Mouse (Mus musculus): ENCODE data around the gene Auts2. TPM values are rescaled to one million over a fixed set of nuclear protein-coding genes. Genes with fewer than 3 reads are reported as not detected.

Auts2 gene
- total and polyA plus RNA-seq, 3 experiments, result not detected

DNA sequence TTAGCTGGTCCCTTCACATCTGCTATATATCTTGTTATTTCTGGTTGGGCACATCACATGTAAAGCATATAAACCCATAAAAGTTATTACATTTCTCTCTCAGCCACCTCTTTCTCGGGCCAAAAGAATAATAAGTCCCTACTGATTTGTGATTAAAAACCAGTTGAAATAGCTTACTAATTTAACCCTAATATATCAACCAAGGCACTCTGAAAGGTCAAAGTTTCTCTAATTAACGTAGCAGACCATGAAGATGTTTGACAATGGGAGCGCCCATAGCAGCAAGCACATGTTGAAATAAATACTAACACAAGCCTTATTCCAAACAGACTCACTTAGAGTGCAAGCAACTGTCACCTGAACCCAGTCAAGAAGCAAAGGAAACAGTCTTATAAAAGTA lies 61.7 kb downstream of the Auts2 start:
- Histone ChIP-seq H3K79me2 (replicated peaks; ENCODE audit: control insufficient read depth, extremely low read depth, insufficient read depth, poor library complexity, severe bottlenecking) (no peaks in the 10 kb centered on the region), H3K27ac (ENCODE audit: insufficient read depth, low read depth) (no peak overlapping the region), H3K4me1 (ENCODE audit: control insufficient read depth in 1 of 2, insufficient read depth in 2 of 2) (no peaks in the 10 kb centered on the region), H3K36me3 (replicated peaks in 1 of 2; ENCODE audit: control insufficient read depth in 1 of 2, insufficient read depth in 1 of 2, low read length in 1 of 2) (no peaks in the 10 kb centered on the region), H3K9me3 (replicated peaks; ENCODE audit: low read length) (peaks cover 61% of the 10 kb centered on the region), H3K4me3 (replicated peaks in 1 of 3; ENCODE audit: low read depth in 2 of 3, low read length in 2 of 3, poor library complexity in 1 of 3) (no peak overlapping the region), H3K27me3 (replicated peaks) (no peaks in the 10 kb centered on the region), H3K4me2 (ENCODE audit: insufficient read depth, low read depth, poor library complexity, severe bottlenecking) (no peak overlapping the region), H3K9ac (ENCODE audit: insufficient read depth, low read depth) (no peak overlapping the region)
- TF ChIP-seq E2F4 (IDR thresholded peaks at IDR 0.05; ENCODE audit: insufficient replicate concordance, low read depth, low read length), result no peak
- no peak for TF ChIP-seq CHD1 (IDR thresholded peaks at IDR 0.05; ENCODE audit: low read depth, low read length)
- TF ChIP-seq IRF4 (IDR thresholded peaks at IDR 0.05; ENCODE audit: low read depth, low read length), result no peak
- TF ChIP-seq ETS1 (conservative IDR thresholded peaks at IDR 0.05; ENCODE audit: low read depth, low read length), result no peak
- no peak for TF ChIP-seq RAD21 (IDR thresholded peaks at IDR 0.05; ENCODE audit: low read depth, low read length)
- dilution Hi-C loops (cut with MboI; ENCODE audit: extremely low pct_ligation_motif_present, extremely low pct_unique_long_range_greater_than_20kb, low sequenced_read_pairs) (no loop called here), in situ Hi-C loops (cut with MboI; ENCODE audit: low pct_ligation_motif_present, low pct_unique_long_range_greater_than_20kb, low sequenced_read_pairs) (no loop called here)
- no peak for DNase-seq (ENCODE audit: extremely low read depth)

DNA sequence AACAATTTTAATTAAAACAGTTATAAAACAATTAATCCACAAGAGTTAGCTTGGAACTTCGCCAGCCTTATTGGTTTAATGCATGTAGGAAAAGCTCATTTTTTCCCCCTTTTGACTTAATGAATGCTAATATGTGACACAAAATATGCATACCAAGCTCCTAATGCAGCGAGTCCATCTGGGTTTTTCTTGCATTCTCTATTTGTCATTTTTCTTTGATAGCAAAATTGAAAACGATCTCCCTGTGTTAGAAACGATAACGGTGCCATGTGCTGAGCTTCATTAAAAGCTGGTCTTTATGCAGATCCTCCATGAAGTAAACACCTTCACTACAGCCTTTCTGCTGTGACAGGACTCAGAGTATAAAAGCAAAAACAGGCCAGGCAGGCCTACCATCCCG lies 62.7 kb downstream of the Auts2 start:
- Histone ChIP-seq H3K79me2 (replicated peaks; ENCODE audit: control insufficient read depth, extremely low read depth, insufficient read depth, poor library complexity, severe bottlenecking) (no peaks in the 10 kb centered on the region), H3K36me3 (replicated peaks in 1 of 2; ENCODE audit: control insufficient read depth in 1 of 2, insufficient read depth in 1 of 2, low read length in 1 of 2) (no peaks in the 10 kb centered on the region), H3K4me2 (ENCODE audit: insufficient read depth, low read depth, poor library complexity, severe bottlenecking) (no peak overlapping the region), H3K4me3 (replicated peaks in 1 of 3; ENCODE audit: low read depth in 2 of 3, low read length in 2 of 3, poor library complexity in 1 of 3) (no peak overlapping the region), H3K4me1 (ENCODE audit: control insufficient read depth in 1 of 2, insufficient read depth in 2 of 2) (no peaks in the 10 kb centered on the region), H3K27ac (ENCODE audit: insufficient read depth, low read depth) (no peak overlapping the region), H3K9ac (ENCODE audit: insufficient read depth, low read depth) (no peak overlapping the region), H3K27me3 (replicated peaks) (no peaks in the 10 kb centered on the region), H3K9me3 (replicated peaks; ENCODE audit: low read length) (peaks cover 55% of the 10 kb centered on the region)
- DNase-seq (ENCODE audit: extremely low read depth), result no peak
- dilution Hi-C loops (cut with MboI; ENCODE audit: extremely low pct_ligation_motif_present, extremely low pct_unique_long_range_greater_than_20kb, low sequenced_read_pairs), result no loop called here
- in situ Hi-C loops (cut with MboI; ENCODE audit: low pct_ligation_motif_present, low pct_unique_long_range_greater_than_20kb, low sequenced_read_pairs), result no loop called here
- TF ChIP-seq CTCF (conservative IDR thresholded peaks at IDR 0.05 in 1 of 2, IDR thresholded peaks at IDR 0.05 in 1 of 2; ENCODE audit: low read depth in 2 of 2, low read length in 2 of 2) (no peak), TBP (conservative IDR thresholded peaks at IDR 0.05; ENCODE audit: low read depth, low read length) (no peak), TCF12 (IDR thresholded peaks at IDR 0.05; ENCODE audit: low read depth, low read length) (no peak), BHLHE40 (IDR thresholded peaks at IDR 0.05; ENCODE audit: low read depth, low read length) (no peak), JUN (IDR thresholded peaks at IDR 0.05; ENCODE audit: insufficient read depth, low read depth, low read length) (no peak), UBTF (IDR thresholded peaks at IDR 0.05; ENCODE audit: low read depth, low read length) (no peak), KAT2A (IDR thresholded peaks at IDR 0.05; ENCODE audit: insufficient replicate concordance, low read length) (no peak), ELF1 (IDR thresholded peaks at IDR 0.05; ENCODE audit: low read depth, low read length) (no peak), MAZ (IDR thresholded peaks at IDR 0.05; ENCODE audit: low read depth, low read length) (no peak)

Measured in CH12.LX (cell line).